Mouse (Mus musculus) spleen, postnatal 0 days (tissue): Measurements from ENCODE around the gene Hoxa6. TPM values are rescaled to one million over a fixed set of nuclear protein-coding genes. Genes with fewer than 3 reads are reported as not detected.

Experiments used
- microRNA counts: library from miRNA; unstranded; fragments of <30 nt; microRNA quantifications from one replicate; lab custom pipeline; 2015
- polyA plus RNA-seq: library from polyadenylated mRNA; unstranded; fragments of >200 nt; fragmentation: Nextera tagmentation; extraction: Ambion mirVana; gene quantifications from 2 replicates; pipeline ENCODE4 v1.2.1, GENCODE M21; 2015

Gene Hoxa6
- 0.19 TPM in 1 of 2 replicates, not detected in the other for polyA plus RNA-seq

DNA sequence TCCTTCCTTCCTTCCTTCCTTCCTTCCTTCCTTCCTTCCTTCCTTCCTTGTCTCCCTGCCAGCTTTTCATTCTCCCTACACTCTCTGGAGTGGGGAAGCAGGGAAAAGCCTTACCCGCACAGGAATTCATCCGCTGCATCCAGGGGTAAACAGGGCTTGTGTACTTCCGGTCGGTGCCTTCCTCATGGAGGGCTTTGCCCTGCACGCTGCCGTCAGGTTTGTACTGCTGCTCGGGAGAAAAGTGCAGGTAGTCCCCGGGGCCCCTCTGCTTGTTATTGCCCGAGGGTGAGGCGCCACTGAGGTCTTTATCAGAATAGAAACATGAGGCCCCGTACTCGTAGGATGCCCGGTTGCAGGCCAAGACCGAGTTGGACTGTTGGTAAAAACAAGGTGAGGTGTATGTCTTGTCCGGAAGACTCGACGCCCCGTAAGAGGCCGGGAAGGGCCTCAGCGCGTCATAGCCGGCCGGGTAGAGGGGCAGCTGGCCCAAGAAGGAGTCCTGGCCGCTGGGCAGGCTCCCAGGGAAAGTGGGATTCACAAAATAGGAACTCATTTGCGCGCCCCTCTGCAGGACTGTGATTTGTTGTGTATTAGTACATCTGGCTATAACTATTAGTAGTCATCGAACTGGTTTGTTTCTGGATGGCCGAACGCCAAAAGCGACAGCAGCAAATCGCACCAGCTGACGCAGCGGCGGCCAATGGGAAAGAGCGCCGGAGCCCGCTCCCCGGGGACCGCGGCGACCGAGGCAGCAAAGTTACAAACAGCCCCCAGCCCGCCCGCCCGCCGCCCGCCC is at the start of gene Hoxa6:
Gene Hoxa6, minus strand, starts transcription at position 651 of the 796 bp plus-strand sequence.

DNA sequence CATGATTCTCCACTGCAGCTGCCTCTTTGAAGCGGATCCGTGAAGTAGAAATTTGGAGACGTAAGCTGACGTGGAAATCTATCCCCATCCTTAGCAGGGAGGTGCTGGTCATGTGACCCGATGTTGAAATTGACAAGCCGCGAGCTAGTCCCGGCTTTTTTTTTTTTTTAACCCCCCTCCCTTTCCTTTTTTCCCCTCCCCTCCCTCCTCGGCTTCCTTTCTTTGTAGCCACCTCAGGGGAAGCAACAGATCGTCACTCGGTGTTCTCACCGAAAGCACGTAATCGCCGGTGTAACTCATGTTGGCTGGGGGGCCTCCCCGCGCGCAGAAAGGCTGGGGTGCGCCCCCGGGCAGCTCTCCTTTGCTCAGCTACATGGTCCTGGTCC is 37.2 kb upstream of the Hoxa6 start, which contains the start of gene Hoxa11:
Gene Hoxa11, minus strand, starts transcription at position 54 of the 386 bp plus-strand sequence.

DNA sequence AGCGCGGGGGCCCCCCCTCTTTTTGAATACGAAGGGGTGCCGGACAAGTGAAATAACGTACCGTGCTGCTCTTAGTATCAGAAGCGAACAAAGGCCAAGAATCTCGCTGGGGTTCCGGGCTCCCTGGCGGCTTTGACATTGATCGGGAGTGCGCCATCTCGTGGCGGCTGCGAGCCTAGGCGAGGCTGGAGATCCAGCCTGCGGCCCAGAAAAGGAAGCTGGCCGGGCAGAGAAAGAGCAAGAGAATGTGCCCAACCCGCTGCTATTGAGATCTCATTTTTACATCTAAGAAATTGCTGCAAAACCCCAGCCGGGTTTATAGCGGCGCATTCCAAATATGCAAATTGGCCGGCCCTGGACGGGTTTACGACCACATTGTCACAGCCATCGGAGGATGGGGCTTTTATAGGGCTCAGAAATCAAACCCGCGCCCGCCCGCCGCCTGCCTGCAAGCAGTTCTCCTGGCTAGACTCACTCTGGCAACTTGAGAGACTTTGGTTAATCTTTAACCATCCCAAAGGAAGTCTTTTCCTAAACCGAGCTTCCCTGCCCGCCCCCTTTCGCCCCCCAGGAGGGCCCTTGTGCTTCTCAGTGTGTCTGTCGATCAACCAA is 32.0 kb upstream of the Hoxa6 start, which contains the start of gene Hoxa10:
Gene Hoxa10, minus strand, starts transcription at position 466 of the 612 bp plus-strand sequence.

DNA sequence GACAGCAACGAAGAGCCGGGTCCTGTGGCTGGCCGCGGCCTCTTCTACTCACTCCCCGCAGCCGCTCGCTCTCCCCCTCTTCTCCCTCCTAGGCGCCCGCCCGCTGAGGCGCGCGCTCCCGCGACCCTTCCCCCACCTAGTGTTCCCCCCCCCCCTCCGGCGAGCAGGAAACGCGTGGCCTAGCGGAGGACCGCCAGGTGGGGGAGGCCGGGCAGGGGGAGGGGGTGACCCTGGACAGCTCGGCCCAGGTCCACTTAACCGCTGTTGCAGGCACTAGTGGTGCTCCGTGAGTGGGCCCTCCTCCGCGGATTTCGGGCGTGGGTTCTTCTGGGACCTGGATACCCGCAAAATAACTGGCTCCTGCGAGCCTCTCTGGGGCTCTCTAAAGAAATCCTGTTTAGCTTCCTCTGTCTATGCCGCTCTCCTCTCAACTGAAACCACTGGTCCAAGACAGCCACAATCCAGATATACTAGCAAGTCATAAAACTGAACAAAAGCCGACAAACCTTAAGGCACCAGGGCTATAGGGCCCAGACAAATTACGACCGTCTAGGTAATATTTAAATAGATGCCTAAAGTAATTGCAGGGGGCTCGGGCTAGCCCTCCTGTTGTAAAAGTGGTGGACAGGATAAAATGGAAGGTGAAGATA is 22.1 kb upstream of the Hoxa6 start, which contains the start of gene Hoxa9:
Gene Hoxa9, minus strand, starts transcription at position 574 of the 650 bp plus-strand sequence.

DNA sequence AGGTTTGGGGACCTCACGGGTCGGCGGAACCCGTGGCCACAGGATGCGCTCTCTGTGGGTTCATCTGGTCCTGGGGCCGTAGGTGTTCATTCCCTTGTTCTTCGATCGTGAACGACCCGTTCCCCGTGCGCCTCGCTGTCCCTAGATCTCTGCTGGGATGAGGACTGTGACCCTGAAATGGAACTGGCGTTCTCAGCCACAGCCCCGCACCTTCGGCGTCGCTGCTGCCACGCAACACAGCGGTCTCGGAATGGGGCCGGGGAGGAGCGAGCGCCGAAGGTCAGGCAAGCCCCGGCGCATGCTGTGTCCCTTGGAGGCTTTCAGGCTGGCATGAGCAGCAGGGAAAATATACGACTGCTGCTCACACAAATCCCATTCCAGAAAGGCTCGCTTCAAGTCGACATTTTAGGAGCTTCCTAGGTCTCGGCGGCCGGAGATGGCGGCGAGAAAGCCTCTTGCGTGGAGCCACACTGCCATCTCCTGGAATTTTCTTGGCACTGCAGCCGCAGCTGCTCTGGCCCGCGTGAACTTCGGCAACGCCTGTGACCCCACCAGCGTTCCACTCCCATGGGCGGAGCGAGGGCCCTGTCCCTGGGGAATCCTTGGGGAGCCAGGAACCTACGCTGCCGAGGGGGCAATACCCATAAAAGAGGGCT is 12.9 kb upstream of the Hoxa6 start, which contains the start of gene Hoxa7:
Gene Hoxa7, minus strand, starts transcription at position 518 of the 656 bp plus-strand sequence.

DNA sequence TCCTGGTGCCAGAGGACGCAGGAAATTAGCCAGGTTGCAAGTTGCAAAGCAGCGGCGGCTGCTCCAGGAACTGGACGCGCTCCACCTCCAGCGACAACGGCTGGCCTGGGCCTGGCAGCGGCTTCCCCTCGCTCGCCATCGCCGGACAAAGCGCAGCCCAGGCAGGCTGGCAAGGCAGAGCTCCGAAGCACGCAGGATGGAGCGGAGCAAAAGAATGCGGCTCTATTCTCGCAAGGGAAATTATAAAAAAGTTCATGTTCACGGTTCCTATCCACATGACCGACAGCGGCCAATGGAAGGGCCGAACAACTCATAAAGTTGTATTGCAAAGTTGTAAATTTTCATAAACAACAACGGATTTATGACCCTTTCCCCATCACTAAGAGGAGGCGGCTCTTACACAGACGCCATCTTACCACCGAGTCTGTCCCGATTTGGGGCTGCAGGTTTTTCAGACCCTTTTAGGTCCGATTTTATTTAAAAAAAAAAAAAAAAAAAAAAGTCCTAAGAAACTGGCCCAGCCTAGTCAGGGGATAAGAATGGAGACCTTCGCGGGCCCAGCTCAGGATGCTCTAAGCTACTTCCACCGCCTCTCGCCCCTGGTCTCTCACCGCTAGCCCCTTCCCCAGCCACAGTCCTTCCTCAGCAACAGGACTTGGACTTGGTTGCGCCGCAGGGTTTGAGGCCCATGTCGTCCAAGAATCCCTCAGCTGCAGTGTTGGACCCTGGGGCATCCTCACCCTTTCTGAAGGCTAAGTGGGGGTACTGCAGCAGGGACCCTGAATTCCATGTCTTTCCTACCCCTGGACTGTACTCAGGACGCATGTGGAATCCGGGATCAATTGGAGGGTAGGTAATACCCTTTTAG is 4.8 kb upstream of the Hoxa6 start, which contains the start of the genes Hoxa3 and Gm28308:
Gene Hoxa3, minus strand, starts transcription at position 218 of the 868 bp plus-strand sequence.
Gene Gm28308, minus strand, starts transcription at position 221 of the 868 bp plus-strand sequence.

DNA sequence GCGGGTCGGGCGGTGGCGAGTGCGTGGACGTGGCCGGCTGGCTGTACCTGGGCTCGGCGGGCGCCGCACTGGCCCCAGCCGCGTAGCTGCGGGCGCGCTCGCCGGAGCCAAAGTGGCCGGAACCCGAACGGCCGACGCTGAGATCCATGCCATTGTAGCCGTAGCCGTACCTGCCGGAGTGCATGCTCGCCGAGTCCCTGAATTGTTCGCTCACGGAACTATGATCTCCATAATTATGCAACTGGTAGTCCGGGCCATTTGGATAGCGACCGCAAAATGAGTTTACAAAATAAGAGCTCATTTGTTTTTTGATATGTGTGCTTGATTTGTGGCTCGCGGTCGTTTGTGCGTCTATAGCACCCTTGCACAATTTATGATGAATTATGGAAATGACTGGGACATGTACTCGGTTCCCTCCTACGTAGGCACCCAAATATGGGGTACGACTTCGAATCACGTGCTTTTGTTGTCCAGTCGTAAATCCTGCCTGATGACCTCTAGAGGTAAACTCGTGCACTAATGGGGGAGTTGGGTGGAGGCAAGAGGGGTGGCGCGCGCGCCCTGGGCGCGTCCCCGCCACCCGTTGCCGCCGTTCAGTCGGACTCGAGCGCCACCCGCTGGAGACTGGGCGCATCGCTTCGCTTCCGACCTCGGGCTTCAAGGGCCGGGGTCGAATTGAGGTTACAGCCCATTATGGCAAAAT is 4.3 kb downstream of the Hoxa6 start, which contains the start of gene Hoxa5:
Gene Hoxa5, minus strand, starts transcription at position 538 of the 703 bp plus-strand sequence.

DNA sequence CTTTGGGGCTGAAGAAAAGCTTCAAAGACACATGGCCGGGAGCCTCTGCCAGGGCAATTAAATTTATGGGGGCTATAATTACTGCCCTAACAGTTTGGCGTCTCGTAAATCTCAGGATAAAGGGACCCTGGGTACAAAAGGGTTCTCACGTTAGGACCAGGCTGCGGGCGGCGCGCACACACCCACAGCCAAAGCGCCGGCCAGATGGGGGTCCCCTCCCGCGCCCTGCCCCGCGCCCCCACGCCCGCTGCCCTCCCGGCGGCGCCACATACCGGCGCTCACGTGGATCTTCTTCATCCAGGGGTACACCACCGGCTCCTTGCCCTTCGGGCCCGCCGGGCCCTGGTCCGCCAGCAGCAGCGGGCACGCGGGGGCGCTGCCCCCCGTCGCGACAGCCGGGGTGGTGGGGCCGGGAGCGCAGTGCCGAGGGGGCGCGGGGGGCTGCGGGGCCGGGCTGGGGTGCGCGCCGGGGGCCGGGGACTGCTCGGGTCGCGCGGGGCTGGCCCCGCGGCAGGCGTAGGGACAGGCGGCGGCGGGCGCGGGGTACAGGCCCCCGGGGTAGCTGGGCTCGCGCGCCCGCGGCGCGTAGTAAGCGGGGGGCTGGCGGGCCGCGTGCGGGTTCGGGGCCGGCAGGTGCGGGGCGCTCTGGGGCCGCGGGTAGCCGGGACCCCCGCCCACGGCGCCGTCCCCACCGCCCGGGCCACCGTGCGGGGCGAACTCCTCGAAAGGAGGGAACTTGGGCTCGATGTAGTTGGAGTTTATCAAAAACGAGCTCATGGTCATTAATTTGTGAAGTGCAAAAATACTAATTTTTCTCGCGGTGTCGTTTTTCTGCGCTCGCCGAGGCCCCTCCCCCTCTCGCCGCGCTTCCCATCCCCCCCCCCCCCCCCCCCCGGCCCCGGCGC is 17.4 kb downstream of the Hoxa6 start, which contains the start of gene Hoxa4:
Gene Hoxa4, minus strand, starts transcription at position 848 of the 905 bp plus-strand sequence.

DNA sequence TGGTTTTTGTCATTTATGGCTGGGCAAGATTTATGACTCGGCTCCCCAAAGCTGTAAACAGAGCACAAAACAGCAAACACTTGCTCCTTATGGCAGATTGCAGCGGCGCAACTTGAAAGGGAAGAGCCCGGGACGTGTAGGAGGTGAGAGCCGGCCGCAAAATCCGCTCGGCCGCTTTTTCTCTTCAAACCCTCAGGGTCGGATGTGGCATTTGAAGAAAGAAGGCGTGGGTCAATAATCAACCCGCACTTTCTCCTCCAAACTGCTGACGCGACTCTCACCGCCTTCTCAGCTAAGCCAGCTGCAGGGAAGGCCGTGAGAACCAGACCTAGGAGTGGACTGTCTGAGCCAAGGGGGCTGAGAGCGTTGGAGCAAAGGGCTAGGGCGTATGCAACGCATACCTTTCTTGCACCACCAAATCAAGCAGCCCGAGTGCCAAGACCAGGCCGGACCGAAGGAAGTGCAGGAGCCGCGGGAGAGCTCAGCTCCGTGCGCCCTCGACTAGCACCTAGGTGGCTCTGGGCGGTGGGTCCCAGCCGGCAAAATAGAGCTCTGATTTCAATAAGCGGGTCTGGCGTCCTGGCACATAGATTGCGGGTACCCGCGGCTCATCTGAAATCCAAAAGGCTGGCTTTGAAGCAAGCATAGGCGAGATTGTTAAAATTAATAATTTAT is 31.3 kb downstream of the Hoxa6 start, which contains the start of gene 5730596B20Rik:
Gene 5730596B20Rik, plus strand, starts transcription at position 438 of the 675 bp plus-strand sequence.

DNA sequence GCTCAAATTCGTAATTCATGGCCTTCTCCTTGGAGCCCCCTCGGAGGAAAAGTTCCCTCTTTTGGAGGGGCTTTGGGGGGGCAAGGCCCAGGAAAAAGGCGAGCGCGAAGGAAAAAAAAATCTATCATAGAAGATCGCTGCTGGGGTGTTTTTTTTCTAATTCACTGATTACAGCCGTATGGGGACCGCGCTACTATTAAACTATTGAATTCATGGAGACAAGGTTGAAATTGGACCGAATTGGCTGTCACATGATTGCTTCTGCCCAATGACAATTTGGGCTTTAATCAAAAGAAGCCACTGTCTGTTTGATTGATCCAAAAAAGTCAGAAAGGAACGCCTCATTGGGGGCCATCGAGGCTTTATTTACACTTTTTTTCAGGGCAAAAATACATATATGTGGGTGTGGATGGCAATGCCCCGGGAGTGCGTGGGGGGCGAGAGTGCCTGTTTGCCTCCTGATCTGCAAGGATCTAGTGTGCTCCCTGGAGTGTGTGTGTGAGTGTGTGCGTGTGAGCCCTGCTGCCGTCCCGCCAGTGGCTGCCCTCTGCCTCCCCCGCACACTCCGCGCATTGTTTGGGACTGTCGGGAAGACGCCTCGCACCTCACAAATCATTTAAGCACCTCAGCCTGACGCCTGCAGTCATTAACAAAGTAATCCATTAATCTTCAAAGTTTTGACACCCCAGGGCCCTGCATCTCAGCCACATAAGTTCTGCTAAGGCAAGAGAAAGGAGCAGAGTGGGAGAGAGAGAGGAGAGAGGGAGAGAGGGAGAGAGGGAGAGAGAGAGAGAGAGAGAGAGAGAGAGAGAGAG is 43.7 kb downstream of the Hoxa6 start, which contains the start of gene Hoxa2:
Gene Hoxa2, minus strand, starts transcription at position 206 of the 815 bp plus-strand sequence.

DNA sequence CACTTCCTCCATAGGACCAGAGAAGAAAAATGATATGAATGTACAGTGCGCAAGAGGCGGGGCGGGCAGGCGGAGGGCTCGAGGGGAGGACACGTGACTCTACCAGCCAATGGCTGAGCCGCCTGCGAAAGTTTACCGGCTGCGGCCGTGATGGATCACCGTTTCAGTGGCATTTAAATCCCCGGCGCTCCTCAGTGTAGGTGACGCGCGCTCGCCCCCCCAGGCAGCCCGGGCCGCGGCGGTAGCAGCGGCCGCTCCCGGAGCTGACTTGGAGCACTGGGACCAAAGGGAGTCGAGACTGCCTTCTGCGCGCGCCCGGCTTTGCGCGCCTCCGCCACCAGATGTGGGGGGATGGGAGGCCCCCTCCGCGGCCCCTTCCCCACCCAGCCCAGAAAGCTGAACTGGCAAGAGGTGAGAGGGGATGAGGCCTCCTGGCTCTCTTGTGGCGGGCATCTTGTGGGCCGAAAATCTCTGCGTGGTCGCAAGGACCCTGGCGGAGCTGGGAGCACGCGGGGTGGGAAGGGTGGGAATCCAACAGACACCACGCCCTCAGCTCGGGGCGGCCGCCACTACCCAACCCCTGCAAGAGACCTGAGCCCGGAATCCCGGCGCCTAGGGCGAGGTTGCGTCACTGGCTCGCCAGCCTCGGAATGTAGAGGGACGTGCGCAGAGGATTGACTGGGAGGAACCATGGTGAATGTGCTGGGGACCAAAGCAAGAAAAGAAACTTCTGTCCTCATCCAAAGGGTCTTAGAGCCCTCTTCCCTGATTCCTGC is 50.1 kb downstream of the Hoxa6 start, which contains the start of gene Hoxa1:
Gene Hoxa1, minus strand, starts transcription at position 42 of the 776 bp plus-strand sequence.

MicroRNAs encoded within 50 kb of the gene (microRNA counts, 519-probe panel; counts per million panel counts)
- 88.3 counts per million for microRNA mmu-miR-196b (lab: Ali Mortazavi, UCI)

Other genes with a start within 250 kb of the Hoxa6 start
- 33.6 and 44.8 TPM in 2 replicates for gene Skap2, start 196.2 kb downstream of the Hoxa6 start, polyA plus RNA-seq
- 0.17 and 0.32 TPM in 2 replicates for gene Hoxa1, start 50.4 kb downstream of the Hoxa6 start, polyA plus RNA-seq
- 0.43 and 0.64 TPM in 2 replicates for gene Hoxa2, start 43.9 kb downstream of the Hoxa6 start, polyA plus RNA-seq
- gene 5730596B20Rik, start 31.2 kb downstream of the Hoxa6 start, polyA plus RNA-seq = 0.11 and 0.13 TPM in 2 replicates
- 0.23 and 0.25 TPM in 2 replicates for gene Hoxa4, start 17.0 kb downstream of the Hoxa6 start, polyA plus RNA-seq
- gene Hoxa5, start 4.1 kb downstream of the Hoxa6 start, polyA plus RNA-seq = 1.5 and 2.4 TPM in 2 replicates
- 0.49 and 0.56 TPM in 2 replicates for gene Hoxa3, start 4.6 kb upstream of the Hoxa6 start, polyA plus RNA-seq
- not detected in 2 replicates for gene Gm28308, start 4.6 kb upstream of the Hoxa6 start, polyA plus RNA-seq
- gene Hoxa7, start 13.1 kb upstream of the Hoxa6 start, polyA plus RNA-seq = 1.4 and 2.5 TPM in 2 replicates
- gene Hoxa9, start 22.4 kb upstream of the Hoxa6 start, polyA plus RNA-seq = 0.46 and 0.52 TPM in 2 replicates
- gene Hoxa10, start 32.1 kb upstream of the Hoxa6 start, polyA plus RNA-seq = 0.10 and 0.11 TPM in 2 replicates
- not detected in 2 replicates for gene Hoxa11, start 37.1 kb upstream of the Hoxa6 start, polyA plus RNA-seq
- gene Hoxa13, start 52.2 kb upstream of the Hoxa6 start, polyA plus RNA-seq = not detected in 2 replicates
- gene Evx1, start 104.8 kb upstream of the Hoxa6 start, polyA plus RNA-seq = not detected in 2 replicates